Mouse (Mus musculus) thymus, postnatal 36 days (tissue): ENCODE measurements around the gene Vav2.

ENCODE experiments used
- DNase-seq, 2 experiments: peaks; one replicate each; pipeline ENCODE4 v3.0.0; 2022; ENCODE audit warnings: mixed read lengths in 2 of 2

Vav2 gene

GRCm38 (mm10) chr2:27406928-27407327 lies 19.9 kb downstream of the Vav2 start:
- no peak for DNase-seq

DNA sequence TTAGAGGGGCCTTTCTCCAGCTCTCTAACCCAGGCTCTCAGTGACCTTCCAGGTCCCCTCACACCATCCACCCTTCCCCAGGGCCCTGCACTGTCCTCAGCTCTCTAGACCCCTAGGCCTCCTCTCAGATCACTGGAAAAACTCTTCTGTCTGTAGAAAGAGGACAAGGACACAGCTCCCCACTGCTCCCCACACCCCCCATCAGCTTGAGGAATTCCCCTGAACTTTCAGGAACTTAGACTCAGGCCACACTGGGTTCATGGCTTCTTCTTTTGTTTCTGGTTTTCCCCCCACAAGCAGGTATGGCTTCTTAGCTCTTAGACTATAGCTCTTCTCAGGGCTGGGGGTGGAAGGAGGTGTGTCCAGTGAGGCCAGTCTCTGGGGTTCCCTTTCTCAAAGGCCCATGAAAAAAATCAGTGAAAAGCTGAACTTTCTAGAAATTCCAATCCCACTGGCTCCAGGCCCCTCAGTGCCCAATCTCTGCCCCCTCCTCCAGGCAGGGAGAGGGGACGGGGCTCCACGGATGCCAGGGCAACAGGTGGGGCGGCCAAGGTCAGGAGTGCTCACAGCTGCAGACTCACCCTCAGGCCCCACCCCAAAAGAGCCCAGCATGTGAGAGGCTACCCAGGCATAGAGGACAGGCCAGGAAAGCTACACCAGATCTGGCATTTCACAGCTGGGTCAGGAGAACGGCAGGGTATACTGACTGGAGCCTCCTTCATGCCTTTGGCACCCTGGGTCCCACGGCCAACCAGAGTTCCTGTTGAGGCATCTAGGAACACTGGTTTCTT lies 21.5 kb downstream of the Vav2 start:
- no peak for DNase-seq

- DNase-seq, result no peak
Observed at GRCm38 (mm10) chr2:27404375-27405093, 22.3 kb downstream of the Vav2 start.

- DNase-seq, result no peak
Observed at GRCm38 (mm10) chr2:27401544-27401943, 25.3 kb downstream of the Vav2 start.

DNA sequence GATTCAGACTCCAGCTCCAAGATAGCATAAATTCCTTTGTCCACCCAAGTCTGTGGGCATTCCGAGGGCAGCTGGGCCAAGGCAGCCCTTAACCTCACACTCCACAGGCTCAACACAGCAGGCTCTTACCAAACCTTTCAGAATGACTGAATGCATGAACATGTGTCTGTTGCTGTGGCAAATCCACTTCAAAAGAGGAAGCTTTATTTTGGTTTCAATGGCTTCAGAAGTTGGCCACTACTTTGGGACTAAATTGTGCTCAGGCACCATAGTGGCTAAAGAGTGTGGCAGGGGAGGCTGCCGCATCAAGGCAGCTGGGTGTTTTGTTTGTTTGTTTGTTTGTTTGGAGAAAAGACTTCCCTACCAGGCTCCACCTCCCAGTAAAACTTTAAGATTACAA lies 26.8 kb downstream of the Vav2 start:
- no peak for DNase-seq

GRCm38 (mm10) chr2:27396656-27397440 lies 30.0 kb downstream of the Vav2 start:
- no peak for DNase-seq

DNA sequence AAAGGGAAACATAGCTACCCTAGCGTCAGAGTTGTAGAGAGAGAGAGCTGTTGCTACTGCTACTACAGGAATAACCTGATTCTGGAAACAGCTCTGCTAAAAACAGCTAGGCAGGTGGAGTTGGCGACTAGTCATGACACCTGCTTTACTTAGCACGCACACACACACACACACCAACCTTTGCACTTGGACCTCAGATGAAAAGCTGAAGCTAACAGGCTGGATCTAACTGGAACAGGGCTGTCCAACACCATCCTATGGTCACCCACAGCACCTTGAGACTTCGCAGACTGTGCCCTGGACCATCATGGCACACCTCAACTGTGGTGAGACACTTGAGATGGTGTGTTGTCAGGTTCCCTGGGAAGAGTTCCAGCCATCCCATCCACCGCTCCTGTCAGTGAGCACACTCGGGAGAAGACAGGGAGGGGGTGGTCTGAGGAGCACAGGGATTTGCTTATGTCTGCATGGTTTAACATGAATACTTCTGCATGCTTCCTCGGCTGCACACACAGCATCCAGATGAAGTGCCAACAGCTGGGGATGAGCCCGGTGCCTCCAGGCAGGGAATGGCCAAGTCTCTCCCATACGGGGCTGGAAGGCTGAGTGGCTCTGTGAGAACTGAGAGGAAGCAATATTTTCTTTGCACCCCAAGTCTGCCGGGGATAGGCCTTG lies 32.5 kb downstream of the Vav2 start:
- no peak for DNase-seq

DNA sequence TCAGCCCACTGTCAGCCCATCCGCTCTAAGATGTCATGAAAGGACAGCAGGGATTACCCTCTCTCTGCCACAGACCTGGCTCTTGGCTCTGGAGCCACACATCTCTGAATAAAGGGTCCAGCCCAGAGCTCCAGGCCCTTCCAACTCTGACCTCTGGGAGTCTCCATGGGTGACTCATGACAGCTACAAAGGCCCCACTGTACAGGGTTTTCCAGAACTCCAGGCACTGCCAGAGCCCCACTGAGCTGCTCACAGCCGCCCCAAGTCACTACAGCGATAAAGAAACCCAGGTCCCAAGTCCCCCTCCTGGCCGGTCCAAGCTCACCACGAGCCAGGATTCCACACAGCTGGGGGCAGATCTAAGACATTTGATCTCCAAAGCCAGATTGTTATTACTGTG lies 34.6 kb downstream of the Vav2 start:
- no peak for DNase-seq

DNA sequence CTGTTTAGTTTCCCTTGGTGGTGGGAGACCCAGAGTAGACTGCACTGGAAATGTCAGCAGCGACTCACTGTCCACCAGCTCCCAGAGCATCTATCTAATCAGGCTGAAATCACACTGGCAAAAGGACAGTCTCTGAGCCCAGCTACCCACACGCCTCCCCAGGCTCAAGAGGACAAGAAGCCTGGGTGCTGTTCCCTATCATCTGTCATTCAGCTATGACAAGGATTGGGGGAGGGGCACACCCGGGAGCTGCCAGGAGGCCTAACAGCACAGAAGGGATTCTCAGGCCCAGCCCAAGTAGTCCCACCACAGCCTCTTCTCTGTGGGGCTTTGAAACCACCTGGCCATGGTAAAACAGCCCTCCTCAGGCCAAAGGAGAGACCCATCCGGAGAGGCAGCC lies 36.1 kb downstream of the Vav2 start:
- no peak for DNase-seq

DNA sequence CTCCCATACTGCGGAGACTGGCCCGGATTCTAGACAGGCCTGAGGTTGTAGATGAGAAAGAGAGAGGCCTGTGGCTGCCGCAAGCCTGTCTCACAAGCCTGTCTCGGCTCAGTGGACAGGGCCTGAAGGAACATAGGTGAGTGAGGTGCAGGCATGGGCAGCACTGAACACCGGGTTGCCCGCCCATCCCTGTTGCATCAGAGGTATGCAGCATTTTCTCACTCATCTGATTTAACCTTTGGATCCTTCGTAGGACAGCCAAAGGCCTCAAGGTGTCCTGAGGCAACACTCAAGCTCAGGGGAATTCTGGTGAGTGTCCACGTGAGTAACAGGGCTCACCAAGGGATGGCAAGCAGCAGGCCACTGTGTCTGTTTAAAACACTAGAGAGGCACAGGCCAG lies 36.5 kb downstream of the Vav2 start:
- no peak for DNase-seq

GRCm38 (mm10) chr2:27389272-27390162 lies 37.3 kb downstream of the Vav2 start:
- DNase-seq, result no peak

GRCm38 (mm10) chr2:27387209-27387608 lies 39.6 kb downstream of the Vav2 start:
- no peak for DNase-seq

- DNase-seq, result no peak
Observed at GRCm38 (mm10) chr2:27381698-27382097, 45.1 kb downstream of the Vav2 start.

- DNase-seq, result no peak
Observed at GRCm38 (mm10) chr2:27381254-27381653, 45.6 kb downstream of the Vav2 start.

- DNase-seq, result peak; percentile 39 to 54
Observed at GRCm38 (mm10) chr2:27377876-27378275, 49.0 kb downstream of the Vav2 start.

DNA sequence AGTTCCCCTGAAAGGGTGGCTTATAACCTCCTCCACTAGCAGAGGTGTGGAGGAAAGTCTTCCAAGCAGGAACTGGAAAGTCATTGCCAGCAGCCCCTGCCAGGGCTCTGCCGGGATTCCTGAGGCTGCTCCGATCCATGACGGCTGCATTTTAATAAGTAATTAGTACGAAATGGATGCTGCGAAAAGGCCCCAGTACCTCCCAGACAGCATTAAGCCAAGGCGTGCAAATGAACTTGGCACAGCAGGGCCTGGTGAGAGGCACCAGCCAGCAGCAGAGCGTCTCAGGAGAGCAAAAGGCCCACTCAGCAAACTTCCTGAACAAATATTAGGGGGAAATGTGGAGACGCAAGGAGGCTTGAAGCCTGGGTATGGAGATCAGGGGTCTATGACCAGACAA lies 49.7 kb downstream of the Vav2 start:
- no peak for DNase-seq

DNA sequence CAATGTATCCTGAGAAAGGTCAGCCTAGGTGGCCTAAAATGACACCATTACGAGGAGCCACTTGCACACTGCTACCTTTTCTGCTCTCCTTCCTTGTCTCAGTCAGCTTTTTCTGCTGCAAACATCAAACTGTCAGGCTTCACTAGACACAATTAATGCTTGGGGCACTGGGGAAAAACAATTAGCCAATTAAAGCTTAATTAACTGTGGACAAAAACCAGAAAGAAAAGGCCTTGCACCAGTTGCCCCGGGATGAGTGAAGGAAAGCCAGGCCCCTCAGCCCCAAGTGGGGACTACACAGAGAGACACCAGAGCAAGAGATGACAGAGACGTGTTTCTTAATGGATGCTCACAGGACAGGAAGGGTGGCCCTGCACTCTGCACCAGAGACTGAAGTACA lies 51.7 kb downstream of the Vav2 start:
- DNase-seq, result no peak

GRCm38 (mm10) chr2:27373349-27373748 lies 53.5 kb downstream of the Vav2 start:
- no peak for DNase-seq

DNA sequence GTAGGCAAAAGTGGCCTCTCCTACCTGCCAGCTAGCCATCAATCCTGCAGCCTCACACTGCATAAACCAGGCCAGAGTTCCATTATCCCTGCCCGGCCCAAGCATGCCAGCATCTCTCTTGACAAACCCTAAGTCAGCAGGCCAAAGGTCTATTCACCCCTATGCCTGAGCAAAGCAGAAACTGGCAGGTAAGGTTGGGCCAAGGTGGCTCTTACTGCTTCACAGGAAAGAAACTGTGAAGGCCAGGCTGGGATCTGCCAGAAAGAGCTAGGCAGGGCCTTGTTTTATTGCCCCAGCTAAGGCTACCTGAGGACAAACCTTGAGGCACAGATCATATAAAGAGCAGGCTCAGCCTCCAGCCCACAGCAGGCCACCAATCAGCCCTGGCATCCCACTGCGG lies 55.4 kb downstream of the Vav2 start:
- no peak for DNase-seq

DNA sequence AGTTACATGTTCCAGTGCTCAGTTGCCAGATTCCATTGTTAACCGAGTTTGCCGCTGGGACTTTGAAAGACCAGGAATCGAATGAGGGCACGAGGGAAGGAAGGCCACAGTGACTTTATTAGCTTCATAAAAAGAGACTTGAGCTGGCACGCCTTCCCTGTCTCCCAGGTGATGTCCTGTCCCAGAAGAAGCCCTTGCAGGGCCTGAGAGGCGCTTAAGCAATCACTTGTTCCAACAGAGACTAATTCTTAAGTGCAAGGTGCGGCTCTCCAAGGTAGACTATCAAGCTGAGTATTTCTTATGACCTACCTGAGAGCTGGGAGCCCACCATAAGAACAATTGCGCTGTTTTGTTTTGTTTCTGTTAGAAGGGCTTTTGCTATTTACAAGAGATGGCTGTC lies 57.9 kb downstream of the Vav2 start:
- DNase-seq, result no peak

DNA sequence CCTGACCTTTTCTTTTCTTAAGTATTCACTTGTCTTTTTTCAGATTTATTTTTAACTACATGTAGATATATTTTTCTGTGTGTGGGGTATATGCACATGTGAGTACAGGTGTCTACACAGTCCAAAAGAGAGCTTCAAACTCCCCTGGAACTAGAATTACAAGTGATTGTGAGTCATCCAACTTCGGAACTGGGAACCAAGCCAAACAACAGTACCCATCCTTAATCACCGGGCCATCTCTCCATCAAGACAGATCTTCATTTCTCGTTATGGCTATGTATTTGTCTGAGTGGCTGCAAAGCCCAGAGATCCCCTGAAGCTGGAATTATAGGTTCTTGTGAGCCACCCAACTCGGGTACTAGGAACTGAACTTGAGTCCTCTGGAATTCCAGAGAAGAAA lies 61.5 kb downstream of the Vav2 start:
- no peak for DNase-seq

- DNase-seq, result no peak
Observed at GRCm38 (mm10) chr2:27361786-27362185, 65.0 kb downstream of the Vav2 start.
